Mouse (Mus musculus): ENCODE measurements at regions not wholly inside any gene's neighbourhood (a gene's known extent, or its start where the extent isn't known, plus 50 kb on each side); places are given as distances from the start of the nearest gene placed in this dataset.

DNA sequence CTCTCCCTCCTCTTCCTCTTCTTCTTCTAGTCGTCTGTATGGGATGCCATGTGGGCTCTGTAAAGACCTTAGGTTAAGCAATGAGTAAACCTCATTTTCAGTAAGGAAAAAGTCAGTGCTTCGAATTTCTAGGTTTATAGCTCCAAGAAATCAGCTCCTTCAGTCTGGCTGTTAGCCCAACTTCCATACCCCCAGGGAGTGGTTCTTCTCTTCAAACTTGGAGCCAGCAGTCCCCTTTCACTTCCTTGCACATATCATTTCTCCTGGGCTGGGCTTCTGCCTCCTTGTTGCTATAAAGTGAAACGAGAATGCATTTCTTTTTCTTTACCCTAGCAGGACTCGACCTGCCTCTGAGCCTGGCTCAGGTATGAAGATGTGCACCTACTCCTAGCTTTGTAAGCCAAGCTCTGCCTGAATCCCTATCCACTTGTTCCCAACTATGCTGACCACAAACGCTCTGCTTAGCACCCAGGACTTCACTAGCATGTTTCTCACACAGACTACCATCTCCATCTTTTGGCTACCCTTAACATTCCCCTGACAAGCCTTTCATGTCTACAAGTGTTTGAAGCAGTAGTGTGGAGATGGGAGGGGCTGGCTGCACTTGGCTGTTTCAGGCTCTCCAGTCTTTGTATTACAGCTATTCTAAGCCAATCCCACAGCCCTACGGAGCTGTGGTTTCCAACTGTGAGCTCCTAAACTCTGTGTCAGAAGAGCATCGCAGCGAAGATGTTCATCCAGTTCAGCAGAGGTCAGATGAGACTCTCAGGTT lies 243.8 kb upstream of the Tprg start:
- no peaks in the 10 kb centered on the region for H3K9me3 ChIP-seq
- H3K4me1 ChIP-seq, result peaks cover 14% of the 10 kb centered on the region
- no peak overlapping the region for H3K4me3 ChIP-seq
- no peaks in the 10 kb centered on the region for H3K36me3 ChIP-seq (replicated peaks)
- DNase-seq (ENCODE audit: low spot score), result no peak
- peaks cover 11% of the 10 kb centered on the region; the same call in 1 of the 2 replicates for H3K27me3 ChIP-seq (replicated peaks; ENCODE audit: low read depth, poor library complexity, severe bottlenecking)
- H3K27ac ChIP-seq (replicated peaks), result no peak overlapping the region
- WGBS, result 75% methylated on average over 8 of the region's 8 CpGs

DNA sequence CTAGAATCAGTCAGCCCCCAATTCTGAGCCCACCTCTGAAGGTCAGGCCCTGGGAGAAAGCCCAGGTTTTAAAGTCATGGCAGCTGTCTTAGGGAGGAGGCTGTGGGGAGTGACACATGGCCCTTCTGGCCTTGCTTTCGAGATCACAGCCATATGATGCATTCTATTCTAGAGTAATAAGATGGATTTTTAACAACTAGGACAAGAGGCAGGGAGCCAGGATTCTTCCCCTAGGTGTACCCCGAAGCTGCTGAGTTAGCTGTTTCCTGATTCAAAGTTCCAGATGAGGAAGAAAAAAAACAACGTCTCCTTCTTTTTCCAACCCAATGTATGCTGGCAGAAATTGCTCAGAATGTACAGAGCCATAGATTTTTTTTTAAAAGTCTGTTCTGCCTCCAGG lies 242.0 kb upstream of the Tprg start:
- no peak overlapping the region for H3K4me3 ChIP-seq
- WGBS, result 84% methylated on average over 3 of the region's 3 CpGs
- H3K9me3 ChIP-seq, result no peaks in the 10 kb centered on the region

DNA sequence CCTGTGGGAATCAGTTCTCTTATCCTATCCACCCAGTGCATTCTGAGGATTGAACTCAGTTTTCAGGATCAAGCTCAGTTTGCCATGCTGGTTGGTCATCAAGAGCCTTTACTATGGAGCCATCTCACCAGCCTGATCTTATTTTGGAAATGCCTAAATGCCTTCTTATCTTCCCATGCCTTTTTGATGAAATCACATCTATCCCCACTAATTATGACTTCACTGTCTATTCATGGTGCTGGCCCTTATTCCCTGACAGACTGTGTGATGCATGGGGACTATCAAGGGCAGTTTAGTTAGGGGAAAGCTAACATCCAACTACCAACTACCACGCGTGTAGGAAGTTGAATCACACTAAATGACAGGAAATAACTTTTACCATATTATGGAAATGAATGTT lies 238.9 kb upstream of the Tprg start:
- no peaks in the 10 kb centered on the region for H3K36me3 ChIP-seq (replicated peaks)
- H3K4me3 ChIP-seq, result no peak overlapping the region
- 92% methylated on average over 2 of the region's 2 CpGs for WGBS
- H3K4me1 ChIP-seq, result peaks cover 17% of the 10 kb centered on the region; the same call in 1 of the 2 replicates
- H3K9me3 ChIP-seq, result no peaks in the 10 kb centered on the region
- H3K27me3 ChIP-seq (replicated peaks; ENCODE audit: low read depth, poor library complexity, severe bottlenecking), result 0 out of 2 replicates have a peak, but pooled peaks cover 11% of the 10 kb centered on the region
- no peak overlapping the region for H3K27ac ChIP-seq (replicated peaks)
- DNase-seq (ENCODE audit: low spot score), result no peak

More for the DNA sequence above, 242.0 kb upstream of the Tprg start:
- H3K27ac ChIP-seq (replicated peaks), result no peak overlapping the region
- H3K36me3 ChIP-seq (replicated peaks), result no peaks in the 10 kb centered on the region
- no peak for DNase-seq (ENCODE audit: low spot score)
- peaks cover 17% of the 10 kb centered on the region for H3K4me1 ChIP-seq
- peaks cover 11% of the 10 kb centered on the region; the same call in 1 of the 2 replicates for H3K27me3 ChIP-seq (replicated peaks; ENCODE audit: low read depth, poor library complexity, severe bottlenecking)

DNA sequence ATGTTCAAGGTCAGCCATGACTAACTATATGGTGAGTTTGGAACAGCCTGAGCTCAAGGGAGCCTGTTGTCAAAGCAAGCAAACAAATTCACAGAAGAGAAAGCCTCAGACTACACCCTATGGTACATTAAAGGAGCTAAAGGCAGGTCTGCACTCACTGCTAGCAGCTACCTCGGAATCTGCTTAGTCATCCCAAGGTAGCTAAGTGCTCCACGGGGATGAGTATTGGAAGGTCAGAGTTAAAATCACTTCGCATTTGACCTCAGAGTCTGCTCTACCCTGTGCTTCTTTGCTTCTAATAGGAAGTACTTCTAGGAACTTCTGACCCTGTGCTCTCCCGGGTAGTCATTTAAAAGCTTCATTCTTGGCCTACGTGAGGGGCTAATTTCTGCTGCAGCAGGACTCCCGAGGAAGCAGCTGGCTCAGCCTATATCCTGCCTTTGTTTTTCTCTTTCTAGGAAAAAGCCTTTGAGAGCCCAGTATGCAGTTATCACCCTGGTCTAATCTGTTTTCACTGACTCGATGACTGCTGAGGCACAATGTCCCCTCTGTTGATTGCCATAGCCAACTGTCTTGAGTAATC lies 236.6 kb upstream of the Tprg start:
- Histone ChIP-seq H3K27ac (replicated peaks) (no peak overlapping the region), H3K9me3 (no peaks in the 10 kb centered on the region), H3K36me3 (replicated peaks) (no peaks in the 10 kb centered on the region), H3K4me1 (peaks cover 17% of the 10 kb centered on the region; the same call in 1 of the 2 replicates), H3K4me3 (no peak overlapping the region), H3K27me3 (replicated peaks; ENCODE audit: low read depth, poor library complexity, severe bottlenecking) (0 out of 2 replicates have a peak, but pooled peaks cover 3% of the 10 kb centered on the region)
- WGBS, result 38% methylated on average over 7 of the region's 7 CpGs
- no peak for DNase-seq (ENCODE audit: low spot score)

DNA sequence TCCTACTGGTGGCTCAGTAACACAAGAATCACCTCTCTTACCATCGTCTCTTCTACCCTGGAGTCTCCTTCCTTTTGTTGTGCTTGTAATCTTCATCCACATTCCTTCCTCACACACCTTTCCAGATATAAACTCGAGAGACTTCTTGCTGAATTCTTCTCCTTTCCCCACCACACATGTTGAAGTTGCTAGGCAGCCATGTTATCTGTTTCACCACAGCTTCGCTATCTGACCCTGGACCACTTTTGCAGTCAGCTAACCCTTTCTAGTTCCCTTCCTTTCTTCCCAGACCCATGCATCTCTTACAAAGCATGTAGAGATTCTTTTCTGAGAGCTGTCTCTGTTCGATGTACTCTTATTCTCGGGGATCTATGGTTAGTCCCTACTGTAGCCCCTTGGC lies 235.6 kb upstream of the Tprg start:
- H3K27ac ChIP-seq (replicated peaks), result no peak overlapping the region
- no peaks in the 10 kb centered on the region for H3K36me3 ChIP-seq (replicated peaks)
- peaks cover 10% of the 10 kb centered on the region for H3K27me3 ChIP-seq (replicated peaks; ENCODE audit: low read depth, poor library complexity, severe bottlenecking)
- H3K4me1 ChIP-seq, result peaks cover 17% of the 10 kb centered on the region; the same call in 1 of the 2 replicates
- no peak for DNase-seq (ENCODE audit: low spot score)
- H3K9me3 ChIP-seq, result no peaks in the 10 kb centered on the region
- 81% methylated on average over 5 of the region's 5 CpGs for WGBS
- H3K4me3 ChIP-seq, result no peak overlapping the region

DNA sequence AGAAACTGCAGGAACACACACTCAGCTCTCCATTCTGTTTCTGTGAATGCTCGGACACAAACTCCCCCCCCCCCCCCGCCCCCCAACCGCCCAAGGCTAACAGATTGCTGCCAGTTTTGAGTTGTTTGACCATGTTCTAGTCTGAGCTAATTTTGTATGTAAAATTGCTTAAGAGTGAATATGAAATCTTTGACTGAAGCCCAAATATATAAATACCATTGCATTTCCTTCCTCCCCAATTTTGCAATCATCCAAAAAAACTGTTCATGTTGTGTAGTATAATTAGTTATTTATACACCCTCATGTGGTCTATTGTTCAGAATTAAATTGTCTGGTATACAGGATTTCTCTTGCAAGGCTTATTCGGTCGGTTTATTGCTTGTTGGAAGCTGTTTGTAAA lies 234.2 kb upstream of the Tprg start:
- WGBS, result 75% methylated on average over 5 of the region's 5 CpGs
- Histone ChIP-seq H3K36me3 (replicated peaks) (no peaks in the 10 kb centered on the region), H3K27ac (replicated peaks) (no peak overlapping the region), H3K27me3 (replicated peaks; ENCODE audit: low read depth, poor library complexity, severe bottlenecking) (peaks cover 23% of the 10 kb centered on the region), H3K4me1 (peaks cover 11% of the 10 kb centered on the region; the same call in 1 of the 2 replicates), H3K4me3 (no peak overlapping the region), H3K9me3 (no peaks in the 10 kb centered on the region)
- DNase-seq (ENCODE audit: low spot score), result no peak

DNA sequence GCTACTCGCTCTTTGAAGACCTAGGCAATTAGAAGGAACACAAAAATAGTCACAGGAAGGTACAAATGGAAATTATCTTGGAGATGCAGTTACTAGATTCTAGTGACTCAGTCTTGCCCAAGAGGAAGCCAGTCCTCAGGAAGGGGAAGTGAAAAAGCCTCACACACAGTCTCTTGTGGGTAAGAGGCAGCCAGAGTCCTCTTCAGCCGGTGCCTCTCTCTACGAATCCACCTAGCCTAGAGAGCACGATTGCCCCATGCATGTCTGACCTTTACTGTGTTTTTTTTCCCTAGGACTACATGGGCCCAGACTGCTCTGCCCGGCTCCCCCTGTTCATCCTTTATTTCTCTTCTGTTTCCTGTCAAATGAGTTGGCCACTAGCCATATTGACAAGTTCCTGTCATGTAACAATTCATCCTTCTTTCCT lies 233.7 kb upstream of the Tprg start:
- Histone ChIP-seq H3K27me3 (replicated peaks; ENCODE audit: low read depth, poor library complexity, severe bottlenecking) (peaks cover 28% of the 10 kb centered on the region), H3K27ac (replicated peaks) (no peak overlapping the region), H3K36me3 (replicated peaks) (no peaks in the 10 kb centered on the region), H3K4me3 (no peak overlapping the region), H3K9me3 (no peaks in the 10 kb centered on the region), H3K4me1 (peaks cover 12% of the 10 kb centered on the region)
- no peak for DNase-seq (ENCODE audit: low spot score)
- 77% methylated on average over 5 of the region's 5 CpGs for WGBS

DNA sequence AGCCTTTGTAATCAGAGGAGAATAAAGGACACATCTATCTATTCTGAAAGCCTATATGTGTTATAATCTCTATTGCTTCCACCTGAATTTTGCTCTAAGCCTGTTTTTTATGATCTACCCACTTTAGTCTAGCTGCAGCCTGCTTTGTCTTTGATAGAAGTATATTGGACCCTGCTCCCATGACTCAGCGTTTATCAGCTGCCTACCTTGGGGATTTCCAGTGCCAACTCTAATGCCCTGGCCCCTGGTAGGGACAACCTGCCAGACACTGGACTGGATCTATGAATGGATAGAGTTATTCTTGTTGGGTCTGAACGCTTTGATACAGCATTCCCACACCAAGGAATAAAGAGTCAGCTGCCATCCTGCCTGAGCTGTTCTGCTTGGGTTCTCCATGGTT lies 232.3 kb upstream of the Tprg start:
- no peak overlapping the region for H3K27ac ChIP-seq (replicated peaks)
- 87% methylated on average over 2 of the region's 2 CpGs for WGBS
- H3K36me3 ChIP-seq (replicated peaks), result no peaks in the 10 kb centered on the region
- peaks cover 32% of the 10 kb centered on the region for H3K27me3 ChIP-seq (replicated peaks; ENCODE audit: low read depth, poor library complexity, severe bottlenecking)
- peaks cover 24% of the 10 kb centered on the region for H3K4me1 ChIP-seq
- no peak overlapping the region for H3K4me3 ChIP-seq
- no peaks in the 10 kb centered on the region for H3K9me3 ChIP-seq
- DNase-seq (ENCODE audit: low spot score), result no peak

DNA sequence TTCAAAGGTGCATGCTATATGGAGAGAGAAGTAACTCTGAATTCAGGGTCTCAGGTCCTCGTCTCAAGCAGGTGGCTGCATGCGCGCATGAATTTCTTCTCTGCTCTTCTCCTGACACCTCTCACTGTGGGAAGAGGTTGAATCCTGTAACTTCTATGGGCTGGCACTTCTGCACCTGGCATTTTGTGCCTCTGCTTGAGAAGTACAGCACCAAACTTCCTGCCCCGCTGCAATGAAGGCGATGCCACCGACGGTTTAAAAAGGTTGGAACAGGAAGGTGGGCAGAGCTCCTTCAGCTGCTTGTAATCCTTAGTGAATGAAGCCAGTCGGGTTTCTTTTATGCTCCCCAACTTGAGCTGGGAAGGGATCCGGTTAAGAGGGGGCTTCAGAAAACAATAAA lies 231.2 kb upstream of the Tprg start:
- peaks cover 35% of the 10 kb centered on the region for H3K27me3 ChIP-seq (replicated peaks; ENCODE audit: low read depth, poor library complexity, severe bottlenecking)
- no peak overlapping the region for H3K4me3 ChIP-seq
- H3K4me1 ChIP-seq, result peaks cover 24% of the 10 kb centered on the region
- 72% methylated on average over 9 of the region's 9 CpGs for WGBS
- no peaks in the 10 kb centered on the region for H3K9me3 ChIP-seq
- no peaks in the 10 kb centered on the region for H3K36me3 ChIP-seq (replicated peaks)
- H3K27ac ChIP-seq (replicated peaks), result no peak overlapping the region
- no peak for DNase-seq (ENCODE audit: low spot score)

DNA sequence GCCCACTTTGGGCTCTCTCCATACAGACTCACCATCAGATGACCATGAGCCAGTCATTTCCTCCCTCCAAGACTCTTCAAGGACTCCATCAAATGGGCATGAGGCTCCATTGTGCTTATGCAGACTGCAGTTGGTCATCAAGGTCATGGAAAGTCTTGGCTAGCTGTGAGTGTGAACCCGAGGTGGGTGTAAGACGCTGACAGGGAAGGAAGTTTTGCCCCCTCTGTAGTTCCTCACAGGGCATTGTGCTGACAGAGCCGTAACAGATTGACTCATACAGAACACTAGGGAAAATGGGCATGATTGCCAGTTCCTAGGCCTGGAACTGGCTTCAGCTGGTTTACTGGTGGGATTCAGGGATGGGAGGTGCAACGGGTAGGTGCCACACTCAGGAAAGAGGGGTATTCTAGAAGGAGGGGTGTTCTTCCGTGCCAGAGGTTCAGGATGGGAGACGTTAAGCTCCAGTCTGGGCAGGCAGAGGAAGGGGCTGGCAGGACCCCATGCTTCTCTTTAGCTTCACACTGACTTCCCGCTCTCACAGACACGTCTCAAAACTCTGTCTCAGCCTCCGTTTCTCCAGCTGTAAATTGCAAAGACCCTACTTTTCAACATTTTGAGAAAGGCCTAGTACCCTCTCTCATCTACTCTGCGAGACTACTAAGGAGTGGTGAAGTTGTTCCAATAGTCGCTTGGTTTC lies 228.4 kb upstream of the Tprg start:
- Histone ChIP-seq H3K27ac (replicated peaks) (peak overlapping the region; percentile 58), H3K27me3 (replicated peaks; ENCODE audit: low read depth, poor library complexity, severe bottlenecking) (peaks cover 50% of the 10 kb centered on the region), H3K4me3 (peak overlapping the region; percentile 76)

DNA sequence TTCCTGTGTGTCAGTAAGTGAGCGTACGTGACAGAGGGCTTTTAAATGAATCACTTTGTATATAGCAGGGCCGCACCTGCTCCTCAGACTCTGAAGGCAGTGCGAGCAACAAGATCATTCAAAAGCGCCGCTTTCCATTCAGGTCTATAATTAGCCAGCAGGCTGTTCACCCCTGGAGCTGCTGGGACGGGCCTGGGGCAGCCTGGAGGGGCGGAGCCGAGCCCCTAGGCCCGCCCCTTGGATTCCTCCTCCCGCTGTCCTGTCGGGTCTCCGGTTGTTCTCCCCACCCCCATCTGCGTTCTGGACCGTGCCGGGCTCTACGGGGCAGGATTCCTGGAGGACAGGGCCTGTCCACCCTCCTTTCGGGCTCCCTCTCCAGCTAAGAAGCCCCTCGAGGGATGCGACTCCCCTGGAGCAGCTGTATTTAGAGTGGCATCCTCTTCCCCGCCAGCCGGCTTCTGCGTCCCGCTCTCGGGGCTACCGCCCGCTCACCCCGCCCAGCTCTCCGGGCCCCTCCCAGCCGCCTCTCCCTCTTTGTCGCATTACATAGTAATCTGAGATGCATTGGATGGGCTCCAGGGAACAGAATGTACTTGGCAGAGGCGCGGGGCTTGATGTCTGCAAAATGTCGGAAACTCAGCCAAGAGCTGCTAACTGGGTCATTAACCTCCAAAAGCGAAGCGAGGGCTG lies 227.7 kb upstream of the Tprg start:
- DNase-seq (ENCODE audit: low spot score), result peak; percentile 91
- Histone ChIP-seq H3K27me3 (replicated peaks; ENCODE audit: low read depth, poor library complexity, severe bottlenecking) (peaks cover 57% of the 10 kb centered on the region), H3K36me3 (replicated peaks) (no peaks in the 10 kb centered on the region), H3K27ac (replicated peaks) (peak overlapping the region; percentile 95), H3K9me3 (no peaks in the 10 kb centered on the region), H3K4me3 (peak overlapping the region; percentile 76), H3K4me1 (peaks cover 25% of the 10 kb centered on the region)
- under 1% methylated on average over 36 of the region's 36 CpGs for WGBS

More for the DNA sequence above, 228.4 kb upstream of the Tprg start:
- WGBS, result 30% methylated on average over 11 of the region's 11 CpGs
- no peaks in the 10 kb centered on the region for H3K9me3 ChIP-seq
- peaks cover 25% of the 10 kb centered on the region for H3K4me1 ChIP-seq
- peak; percentile 12 for DNase-seq (ENCODE audit: low spot score)
- no peaks in the 10 kb centered on the region for H3K36me3 ChIP-seq (replicated peaks)

DNA sequence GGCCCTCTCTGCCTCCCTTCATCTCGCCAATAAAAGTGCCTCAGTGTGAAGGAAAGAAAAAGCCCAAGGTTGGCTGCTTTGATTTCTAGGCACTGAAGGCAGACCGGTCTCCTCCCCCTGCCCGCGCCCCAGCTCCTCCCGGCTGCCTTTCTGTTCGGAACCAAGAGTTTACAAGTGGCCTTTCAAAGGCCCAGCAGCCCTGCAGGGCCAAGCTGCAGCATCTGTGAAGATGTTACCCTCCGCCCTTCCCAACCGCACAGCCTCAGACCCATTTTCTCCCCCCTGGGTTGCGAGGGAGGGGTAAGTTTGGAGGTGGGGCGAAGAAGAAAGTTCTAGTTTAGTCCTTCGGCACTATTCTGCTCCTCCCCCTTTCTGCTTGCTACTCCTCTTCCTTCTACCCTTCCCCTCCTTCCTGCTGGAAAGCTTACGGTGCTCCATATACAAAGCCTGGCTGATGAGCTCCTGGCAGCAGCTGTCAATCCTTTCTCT lies 227.1 kb upstream of the Tprg start:
- DNase-seq (ENCODE audit: low spot score), result no peak
- 1% methylated on average over 12 of the region's 12 CpGs for WGBS
- Histone ChIP-seq H3K4me1 (peaks cover 25% of the 10 kb centered on the region), H3K27ac (replicated peaks) (peak overlapping the region; percentile 95), H3K4me3 (peak overlapping the region; percentile 76), H3K27me3 (replicated peaks; ENCODE audit: low read depth, poor library complexity, severe bottlenecking) (peaks cover 60% of the 10 kb centered on the region), H3K36me3 (replicated peaks) (no peaks in the 10 kb centered on the region), H3K9me3 (no peaks in the 10 kb centered on the region)
